Mouse (Mus musculus): Measurements from ENCODE around the gene Irf8. TPM values are rescaled to one million over a fixed set of nuclear protein-coding genes. Genes with fewer than 3 reads are reported as not detected.

The Irf8 gene
- polyA plus RNA-seq, 1 experiment from 2014 or later: 15.7 TPM

GRCm38 (mm10) chr8:120696401-120697153 is 39.6 kb upstream of the Irf8 start:
- DNase-seq (ENCODE audit: low spot score): peak; percentile 91
- Histone ChIP-seq H3K4me2 (ENCODE audit: low read length) (no peak overlapping the region), H3K4me1 (replicated peaks; ENCODE audit: insufficient read depth, low read length) (peaks cover 13% of the 10 kb centered on the region; the same call in 1 of the 2 replicates), H3K9ac (ENCODE audit: low read depth, low read length) (no peak overlapping the region), H3K36me3 (ENCODE audit: insufficient read depth, low read length) (no peaks in the 10 kb centered on the region), H3K27me3 (ENCODE audit: insufficient read depth, low read length) (no peaks in the 10 kb centered on the region), H3K9me3 (replicated peaks; ENCODE audit: low read length) (no peaks in the 10 kb centered on the region), H3K27ac (peak overlapping the region; percentile 65), H3K4me3 (replicated peaks; ENCODE audit: low read depth, low read length) (no peak overlapping the region)
- no peak for TF ChIP-seq CTCF (IDR thresholded peaks at IDR 0.05; ENCODE audit: low read depth)
- WGBS: 23% methylated on average over 13 of the region's 13 CpGs
- ATAC-seq (replicated peaks; ENCODE audit: low FRiP score, low read depth): peak; percentile 33; the same call in 1 of the 2 replicates

GRCm38 (mm10) chr8:120697154-120697978 is 38.8 kb upstream of the Irf8 start:
- no peaks in the 10 kb centered on the region for H3K27me3 ChIP-seq (ENCODE audit: insufficient read depth, low read length)
- no peak for TF ChIP-seq CTCF (IDR thresholded peaks at IDR 0.05; ENCODE audit: low read depth)
- H3K27ac ChIP-seq: peak overlapping the region; percentile 65
- H3K4me3 ChIP-seq (replicated peaks; ENCODE audit: low read depth, low read length): no peak overlapping the region
- H3K36me3 ChIP-seq (ENCODE audit: insufficient read depth, low read length): no peaks in the 10 kb centered on the region
- ATAC-seq (replicated peaks; ENCODE audit: low FRiP score, low read depth): no peak
- 64% methylated on average over 17 of the region's 17 CpGs for WGBS
- no peak for DNase-seq (ENCODE audit: low spot score)
- H3K4me2 ChIP-seq (ENCODE audit: low read length): no peak overlapping the region
- no peaks in the 10 kb centered on the region for H3K9me3 ChIP-seq (replicated peaks; ENCODE audit: low read length)
- peaks cover 13% of the 10 kb centered on the region; the same call in 1 of the 2 replicates for H3K4me1 ChIP-seq (replicated peaks; ENCODE audit: insufficient read depth, low read length)
- H3K9ac ChIP-seq (ENCODE audit: low read depth, low read length): no peak overlapping the region

- no peaks in the 10 kb centered on the region for H3K36me3 ChIP-seq (ENCODE audit: insufficient read depth, low read length)
- TF ChIP-seq CTCF (IDR thresholded peaks at IDR 0.05; ENCODE audit: low read depth): peak; percentile 59
- no peak for DNase-seq (ENCODE audit: low spot score)
- no peak for ATAC-seq (replicated peaks; ENCODE audit: low FRiP score, low read depth)
- no peaks in the 10 kb centered on the region for H3K9me3 ChIP-seq (replicated peaks; ENCODE audit: low read length)
- peaks cover 13% of the 10 kb centered on the region; the same call in 1 of the 2 replicates for H3K4me1 ChIP-seq (replicated peaks; ENCODE audit: insufficient read depth, low read length)
- no peaks in the 10 kb centered on the region for H3K27me3 ChIP-seq (ENCODE audit: insufficient read depth, low read length)
- no peak overlapping the region for H3K9ac ChIP-seq (ENCODE audit: low read depth, low read length)
- H3K27ac ChIP-seq: peak overlapping the region; percentile 25; the same call in 1 of the 2 replicates
- H3K4me3 ChIP-seq (replicated peaks; ENCODE audit: low read depth, low read length): no peak overlapping the region
- H3K4me2 ChIP-seq (ENCODE audit: low read length): no peak overlapping the region
Measured at GRCm38 (mm10) chr8:120697979-120698272, 38.2 kb upstream of the Irf8 start.

GRCm38 (mm10) chr8:120698426-120698825 is 37.7 kb upstream of the Irf8 start:
- WGBS: 69% methylated on average over 7 of the region's 7 CpGs
- Histone ChIP-seq H3K9ac (ENCODE audit: low read depth, low read length) (no peak overlapping the region), H3K4me1 (replicated peaks; ENCODE audit: insufficient read depth, low read length) (peaks cover 13% of the 10 kb centered on the region; the same call in 1 of the 2 replicates), H3K36me3 (ENCODE audit: insufficient read depth, low read length) (no peaks in the 10 kb centered on the region), H3K27me3 (ENCODE audit: insufficient read depth, low read length) (no peaks in the 10 kb centered on the region), H3K4me3 (replicated peaks; ENCODE audit: low read depth, low read length) (no peak overlapping the region), H3K9me3 (replicated peaks; ENCODE audit: low read length) (no peaks in the 10 kb centered on the region), H3K4me2 (ENCODE audit: low read length) (no peak overlapping the region), H3K27ac (peak overlapping the region; percentile 66)
- ATAC-seq (replicated peaks; ENCODE audit: low FRiP score, low read depth): no peak
- no peak for DNase-seq (ENCODE audit: low spot score)
- TF ChIP-seq CTCF (IDR thresholded peaks at IDR 0.05; ENCODE audit: low read depth): no peak

GRCm38 (mm10) chr8:120699079-120699478 is 37.1 kb upstream of the Irf8 start:
- no peak for DNase-seq (ENCODE audit: low spot score)
- no peak for TF ChIP-seq CTCF (IDR thresholded peaks at IDR 0.05; ENCODE audit: low read depth)
- Histone ChIP-seq H3K4me3 (replicated peaks; ENCODE audit: low read depth, low read length) (no peak overlapping the region), H3K4me1 (replicated peaks; ENCODE audit: insufficient read depth, low read length) (peaks cover 9% of the 10 kb centered on the region; the same call in 1 of the 2 replicates), H3K9me3 (replicated peaks; ENCODE audit: low read length) (no peaks in the 10 kb centered on the region), H3K36me3 (ENCODE audit: insufficient read depth, low read length) (no peaks in the 10 kb centered on the region), H3K27ac (peak overlapping the region; percentile 66; the same call in 1 of the 2 replicates), H3K9ac (ENCODE audit: low read depth, low read length) (no peak overlapping the region), H3K4me2 (ENCODE audit: low read length) (no peak overlapping the region), H3K27me3 (ENCODE audit: insufficient read depth, low read length) (no peaks in the 10 kb centered on the region)
- WGBS: 57% methylated on average over 6 of the region's 6 CpGs
- ATAC-seq (replicated peaks; ENCODE audit: low FRiP score, low read depth): no peak

- Histone ChIP-seq H3K9me3 (replicated peaks; ENCODE audit: low read length) (no peaks in the 10 kb centered on the region), H3K27me3 (ENCODE audit: insufficient read depth, low read length) (no peaks in the 10 kb centered on the region), H3K9ac (ENCODE audit: low read depth, low read length) (no peak overlapping the region), H3K4me1 (replicated peaks; ENCODE audit: insufficient read depth, low read length) (peaks cover 4% of the 10 kb centered on the region; the same call in 1 of the 2 replicates), H3K4me2 (ENCODE audit: low read length) (no peak overlapping the region), H3K4me3 (replicated peaks; ENCODE audit: low read depth, low read length) (no peak overlapping the region), H3K36me3 (ENCODE audit: insufficient read depth, low read length) (no peaks in the 10 kb centered on the region), H3K27ac (peak overlapping the region; percentile 43; the same call in 1 of the 2 replicates)
- ATAC-seq (replicated peaks; ENCODE audit: low FRiP score, low read depth) (no peak), DNase-seq (ENCODE audit: low spot score) (peak; percentile 57)
- WGBS: 36% methylated on average over 2 of the region's 2 CpGs
- TF ChIP-seq CTCF (IDR thresholded peaks at IDR 0.05; ENCODE audit: low read depth): no peak
Measured at GRCm38 (mm10) chr8:120699565-120699964, 36.6 kb upstream of the Irf8 start.

All from kidney, postnatal 0 days (tissue).